In the genomic region with DNA sequence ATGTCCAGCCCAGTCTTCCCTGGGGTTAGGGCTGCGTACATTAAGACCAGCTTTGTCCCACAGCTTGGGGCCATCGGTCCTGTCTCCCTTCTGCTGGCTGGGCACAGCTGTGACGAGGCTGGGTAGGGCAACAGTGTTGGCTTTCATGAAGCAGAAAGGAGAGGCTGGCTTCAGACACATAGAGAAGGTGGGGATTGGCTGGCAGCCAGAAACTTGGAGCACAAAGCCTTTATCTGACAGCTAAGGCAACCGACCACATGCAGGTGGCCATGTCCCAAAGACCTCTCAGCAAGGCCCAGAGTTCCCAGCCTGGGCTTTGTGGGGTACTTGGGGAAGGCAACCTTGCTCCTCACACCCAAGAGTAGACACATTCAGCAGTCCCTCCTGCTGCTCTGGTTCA, we compare ENCODE assay signal across 7 mouse cellular contexts. TPM values are rescaled to one million over a fixed set of nuclear protein-coding genes. Genes with fewer than 3 reads are reported as not detected.
DNase-seq lines count a peak whose midpoint lies in the region; ATAC-seq and TF ChIP-seq lines count a peak whose summit lies in the region.

No protein-coding gene starts in this region.

- no peak overlapping the region for H3K4me2 ChIP-seq in hindbrain, postnatal 0 days (ENCODE audit: low read depth, low read length)

- peak; percentile 39 for ATAC-seq in hindbrain, postnatal 0 days
- ATAC-seq in activated CD4-positive, CD25-positive, alpha-beta regulatory T cell, adult 4 months, result no peak

- TF ChIP-seq CTCF in hindbrain, postnatal 0 days (IDR thresholded peaks at IDR 0.05; ENCODE audit: low read depth), result no peak
- 0 out of 2 replicates have a peak, but pooled peaks have one; percentile 39 for TF ChIP-seq CTCF in thymus, adult 2 months (IDR thresholded peaks at IDR 0.05; ENCODE audit: borderline replicate concordance, control insufficient read depth, extremely low read depth, insufficient read depth, low read length, poor library complexity)

- DNase-seq in kidney, postnatal 25 days, result peak; percentile 34 to 47
- DNase-seq in kidney, adult 9 months, result no peak
- peak; percentile 43 for DNase-seq in MEL-GATA-1-ER (ENCODE audit: extremely low read depth, low read depth)
- peak; percentile 58 to 73 for DNase-seq in cerebellum, postnatal 14 days
- peak; percentile 62 for DNase-seq in hindbrain, postnatal 0 days (ENCODE audit: low spot score)
- DNase-seq in thymus, adult 2 months, result peak; percentile 56

- TF ChIP-seq POLR2A in thymus, adult 2 months (IDR thresholded peaks at IDR 0.05; ENCODE audit: control insufficient read depth, extremely low read depth, insufficient read depth, low read length, poor library complexity), result no peak

- no peaks in the 10 kb centered on the region for H3K9me3 ChIP-seq in hindbrain, postnatal 0 days (ENCODE audit: low read length)

- no peak overlapping the region for H3K4me3 ChIP-seq in hindbrain, postnatal 0 days (ENCODE audit: low read length)
- peak overlapping the region; percentile 3; the same call in 1 of the 2 replicates for H3K4me3 ChIP-seq in thymus, adult 2 months (ENCODE audit: control insufficient read depth, insufficient read depth, low read length)

- no peaks in the 10 kb centered on the region; the same call in 1 of the 2 replicates for H3K4me1 ChIP-seq in hindbrain, postnatal 0 days (ENCODE audit: insufficient read depth, low read length)
- peaks cover 84% of the 10 kb centered on the region for H3K4me1 ChIP-seq in thymus, adult 2 months (replicated peaks; ENCODE audit: control insufficient read depth, insufficient read depth, low read length)

- H3K27ac ChIP-seq in hindbrain, postnatal 0 days, result peak overlapping the region; percentile 56; the same call in 1 of the 2 replicates
- H3K27ac ChIP-seq in thymus, adult 2 months (ENCODE audit: control insufficient read depth, insufficient read depth, low read length), result peak overlapping the region; percentile 94

- WGBS in hindbrain, postnatal 0 days, result 32% methylated on average over 4 of the region's 4 CpGs
- 8% methylated on average over 4 of the region's 4 CpGs for WGBS in thymus, adult 2 months

- H3K36me3 ChIP-seq in hindbrain, postnatal 0 days (ENCODE audit: insufficient read depth, low read length), result peaks cover 74% of the 10 kb centered on the region
- peaks cover 50% of the 10 kb centered on the region for H3K36me3 ChIP-seq in thymus, adult 2 months (ENCODE audit: control insufficient read depth, insufficient read depth, low read length)

- H3K27me3 ChIP-seq in hindbrain, postnatal 0 days (ENCODE audit: insufficient read depth, low read length), result no peaks in the 10 kb centered on the region
- no peaks in the 10 kb centered on the region for H3K27me3 ChIP-seq in thymus, adult 2 months (ENCODE audit: control insufficient read depth, insufficient read depth, low read length)

- H3K9ac ChIP-seq in hindbrain, postnatal 0 days (replicated peaks; ENCODE audit: low read length), result no peak overlapping the region

RNA-seq across cellular contexts. Expression of gene Cnp, which starts 7.1 kb away (rescaled TPM):
- total RNA-seq in hindbrain, postnatal 0 days (2014; rRNA removed), result 95.3 and 125 TPM in 2 replicates
- 121 and 146 TPM in 2 replicates for polyA plus RNA-seq in hindbrain, postnatal 0 days (2015; fragmentation: Nextera tagmentation; extraction: Ambion mirVana)
- 138 and 153 TPM in 2 replicates for polyA plus RNA-seq in thymus, adult 2 months (2012; rRNA removed)
- 100 to 1,000 TPM; 181 to 201 TPM for polyA plus RNA-seq in activated CD4-positive, CD25-positive, alpha-beta regulatory T cell, adult 4 months (2017; shearing (Covaris generic))

RNA-seq across cellular contexts. Expression of gene Ttc25, which starts 36.3 kb away (rescaled TPM):
- 1.5 and 2.4 TPM in 2 replicates for total RNA-seq in hindbrain, postnatal 0 days (2014; rRNA removed)
- 1.8 and 2.0 TPM in 2 replicates for polyA plus RNA-seq in hindbrain, postnatal 0 days (2015; fragmentation: Nextera tagmentation; extraction: Ambion mirVana)
- 0.58 and 1.1 TPM in 2 replicates for polyA plus RNA-seq in thymus, adult 2 months (2012; rRNA removed)
- under 1 TPM in 1 of 2 experiments, not detected in 1; 0.15 TPM for polyA plus RNA-seq in activated CD4-positive, CD25-positive, alpha-beta regulatory T cell, adult 4 months (2017; shearing (Covaris generic))

RNA-seq across cellular contexts. Expression of gene Nkiras2, which starts 37.3 kb away (rescaled TPM):
- total RNA-seq in hindbrain, postnatal 0 days (2014; rRNA removed), result 125 and 131 TPM in 2 replicates
- 77.5 and 82.1 TPM in 2 replicates for polyA plus RNA-seq in hindbrain, postnatal 0 days (2015; fragmentation: Nextera tagmentation; extraction: Ambion mirVana)
- 64.6 and 68.4 TPM in 2 replicates for polyA plus RNA-seq in thymus, adult 2 months (2012; rRNA removed)
- polyA plus RNA-seq in activated CD4-positive, CD25-positive, alpha-beta regulatory T cell, adult 4 months (2017; shearing (Covaris generic)), result 10 to 100 TPM; 28.2 to 28.8 TPM

RNA-seq across cellular contexts. Expression of gene Dnajc7, which starts 38.2 kb away (rescaled TPM):
- total RNA-seq in hindbrain, postnatal 0 days (2014; rRNA removed), result 64.6 and 73.8 TPM in 2 replicates
- polyA plus RNA-seq in hindbrain, postnatal 0 days (2015; fragmentation: Nextera tagmentation; extraction: Ambion mirVana), result 237 and 246 TPM in 2 replicates
- 99.8 and 110 TPM in 2 replicates for polyA plus RNA-seq in thymus, adult 2 months (2012; rRNA removed)
- polyA plus RNA-seq in activated CD4-positive, CD25-positive, alpha-beta regulatory T cell, adult 4 months (2017; shearing (Covaris generic)), result 100 to 1,000 TPM; 237 to 338 TPM

RNA-seq across cellular contexts. Expression of gene Acly, which starts 54.0 kb away (rescaled TPM):
- total RNA-seq in hindbrain, postnatal 0 days (2014; rRNA removed), result 229 and 235 TPM in 2 replicates
- 130 and 135 TPM in 2 replicates for polyA plus RNA-seq in hindbrain, postnatal 0 days (2015; fragmentation: Nextera tagmentation; extraction: Ambion mirVana)
- 150 and 214 TPM in 2 replicates for polyA plus RNA-seq in thymus, adult 2 months (2012; rRNA removed)
- 10 to 100 TPM; 57.2 to 76.7 TPM for polyA plus RNA-seq in activated CD4-positive, CD25-positive, alpha-beta regulatory T cell, adult 4 months (2017; shearing (Covaris generic))
